Mouse (Mus musculus) heart, postnatal 0 days (tissue): ENCODE measurements at regions not wholly inside any gene's neighbourhood (a gene's known extent, or its start where the extent isn't known, plus 50 kb on each side); places are given as distances from the start of the nearest gene placed in this dataset.

Source experiments
- CTCF ChIP-seq: IDR thresholded peaks from 2 replicates; pipeline ENCODE4 v1.5.1; 2016; ENCODE audit warnings: antibody characterized with exemption, control low read depth, low read depth
- EP300 ChIP-seq: IDR thresholded peaks from 2 replicates; pipeline ENCODE4 v1.6.1; 2016; ENCODE audit warnings: antibody characterized with exemption, low read depth

- no peak for TF ChIP-seq CTCF
- no peak for TF ChIP-seq EP300
Measured at GRCm38 (mm10) chr1:92710321-92710839, 61.7 kb upstream of the Otos start.
